Mouse (Mus musculus) liver, postnatal 0 days (tissue): ENCODE measurements around the gene Knop1.

Experiments
- CTCF ChIP-seq: sonication (generic); IDR thresholded peaks from 2 replicates; pipeline ENCODE4 v1.5.1; 2016; ENCODE audit warnings: antibody characterized with exemption, low read depth
- EP300 ChIP-seq: IDR thresholded peaks from 2 replicates; pipeline ENCODE4 v1.6.1; 2016; ENCODE audit warnings: antibody characterized with exemption, low read depth, mild to moderate bottlenecking

DNA sequence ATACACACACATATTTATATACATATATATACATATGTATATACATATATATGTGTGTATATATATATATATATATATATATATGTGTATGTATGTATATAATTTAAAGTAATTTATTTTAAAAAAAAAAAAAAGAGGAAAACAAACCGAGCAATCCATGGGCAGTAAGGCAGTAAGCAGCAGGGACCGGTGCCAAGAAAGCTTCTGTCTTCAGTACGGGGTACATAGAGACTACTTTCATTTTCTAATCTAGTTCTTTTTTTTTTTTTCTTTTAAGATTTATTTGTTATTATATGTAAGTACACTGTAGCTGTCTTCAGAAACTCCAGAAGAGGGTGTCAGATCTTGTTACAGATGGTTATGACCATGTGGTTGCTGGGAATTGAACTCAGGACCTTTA lies 54.3 kb downstream of the Knop1 start:
- no peak for TF ChIP-seq EP300
- TF ChIP-seq CTCF, result no peak
